Mouse (Mus musculus) lung, adult 10 weeks (tissue): ENCODE data around the gene Olfr1495. TPM values are rescaled to one million over a fixed set of nuclear protein-coding genes. Genes with fewer than 3 reads are reported as not detected.

Experiments used
- polyA plus RNA-seq: library from polyadenylated mRNA; stranded (reverse); fragments of 350-450 nt; fragmentation: Illumina TruSeq; extraction: RNeasy Lipid Tissue Mini Kit (QIAGEN cat#74804); gene quantifications from one replicate; pipeline ENCODE4 v1.2.3, GENCODE M21; 2014; ENCODE audit warnings: low read depth, low replicate concordance; ENCODE audit not compliant: insufficient read depth

Olfr1495 gene
- polyA plus RNA-seq, result not detected

DNA sequence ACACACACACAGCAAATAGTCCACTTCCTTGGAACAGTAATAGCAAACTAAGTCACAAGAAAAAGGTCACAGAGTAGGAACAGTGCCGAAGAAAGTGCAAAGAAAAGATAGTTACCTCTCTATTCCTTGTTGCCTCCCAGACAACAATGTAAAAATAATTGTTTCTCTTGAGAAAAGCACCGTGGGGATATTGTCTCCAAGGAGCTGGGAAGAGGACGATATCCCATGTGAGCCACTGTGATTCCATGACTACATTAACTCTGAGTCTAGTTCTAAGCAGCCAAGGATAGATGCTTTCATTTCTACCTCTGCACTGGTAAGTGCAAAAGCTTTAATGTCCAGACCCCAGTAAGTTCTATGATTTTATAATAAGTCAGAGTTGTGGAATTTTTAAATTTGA, at the start of gene Olfr1495:
TSS of gene Olfr1495 (plus strand) at position 301 of the 400 bp plus-strand sequence.

DNA sequence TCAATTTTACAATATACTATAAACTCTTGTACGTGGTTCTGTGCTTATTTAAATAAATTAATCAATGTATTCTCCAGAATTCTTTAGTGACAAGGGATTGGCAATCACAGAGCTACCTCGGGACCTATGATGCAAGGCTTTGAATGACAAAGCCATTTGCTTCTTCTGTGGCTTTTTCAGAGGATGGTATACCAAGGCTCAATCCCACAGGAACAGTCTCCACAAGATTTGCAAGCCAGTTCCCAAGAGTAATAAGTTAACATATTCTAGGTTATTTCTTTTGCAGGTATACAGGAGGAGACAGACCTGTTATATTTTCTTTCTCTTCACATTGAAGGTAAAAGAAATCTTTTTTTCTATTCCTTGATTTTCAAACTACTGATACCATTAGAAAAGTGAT, 41.4 kb upstream of the Olfr1495 start, which contains the start of gene Olfr1493-ps1:
TSS of gene Olfr1493-ps1 (plus strand) at position 301 of the 400 bp plus-strand sequence.

DNA sequence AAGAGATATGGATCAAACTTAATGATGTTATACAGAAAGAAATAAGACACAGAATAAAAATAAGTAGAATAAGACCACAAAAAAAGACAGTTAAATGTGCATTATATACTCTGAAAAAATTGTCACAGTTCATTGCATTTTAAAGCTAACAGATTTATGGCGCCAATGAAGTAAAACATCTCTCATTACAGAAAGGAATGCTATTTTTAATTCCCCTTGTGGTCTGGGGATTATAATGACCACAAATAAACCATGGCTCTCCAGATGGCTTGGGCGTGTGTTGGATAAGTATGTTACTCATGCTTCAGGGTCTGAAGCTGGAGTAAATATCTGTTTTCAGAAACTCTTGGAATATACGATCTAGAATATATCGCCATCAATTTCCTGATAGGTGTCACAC, 25.0 kb upstream of the Olfr1495 start, which contains the start of gene Olfr1494:
TSS of gene Olfr1494 (plus strand) at position 301 of the 400 bp plus-strand sequence.

DNA sequence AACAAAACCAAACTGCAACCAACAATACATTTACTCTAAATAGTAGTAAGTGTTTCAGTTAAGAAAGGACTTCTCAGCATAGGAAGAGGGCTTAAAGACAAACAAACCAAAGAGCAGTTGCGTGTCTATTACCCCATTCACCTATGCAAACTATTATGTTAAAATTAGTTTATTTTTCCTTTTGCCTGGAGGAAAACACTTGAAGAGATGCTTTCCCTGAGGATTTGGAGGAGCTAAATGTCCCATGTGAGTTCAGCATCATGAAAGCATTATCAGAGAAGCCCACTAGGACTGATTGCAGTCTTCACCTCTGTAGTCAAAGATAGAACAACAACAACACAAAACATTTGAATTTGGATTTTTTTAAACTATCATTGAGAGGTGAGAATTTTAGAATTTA, 13.2 kb downstream of the Olfr1495 start, which contains the start of gene Olfr1496:
TSS of gene Olfr1496 (plus strand) at position 301 of the 400 bp plus-strand sequence.

DNA sequence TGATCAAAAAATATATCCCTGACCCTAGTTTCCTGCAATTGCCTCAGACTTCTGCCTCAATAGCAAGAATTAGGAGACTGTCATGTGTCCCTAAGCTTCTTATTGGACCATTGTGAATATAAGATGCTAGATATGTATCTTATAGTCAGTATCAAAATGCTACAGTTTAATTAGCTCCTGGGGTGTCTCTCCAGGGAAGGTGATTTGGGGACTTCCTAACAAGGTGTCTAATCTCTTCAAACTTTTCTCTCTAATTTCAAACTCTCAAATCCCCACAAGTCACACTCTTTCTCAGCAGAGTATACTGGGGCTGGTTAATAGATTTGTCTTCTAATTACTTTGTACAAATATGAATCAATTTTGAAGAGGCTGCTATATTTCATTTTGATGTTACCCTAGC, 33.7 kb downstream of the Olfr1495 start, which contains the start of gene Olfr1497:
TSS of gene Olfr1497 (minus strand) at position 101 of the 400 bp plus-strand sequence.

DNA sequence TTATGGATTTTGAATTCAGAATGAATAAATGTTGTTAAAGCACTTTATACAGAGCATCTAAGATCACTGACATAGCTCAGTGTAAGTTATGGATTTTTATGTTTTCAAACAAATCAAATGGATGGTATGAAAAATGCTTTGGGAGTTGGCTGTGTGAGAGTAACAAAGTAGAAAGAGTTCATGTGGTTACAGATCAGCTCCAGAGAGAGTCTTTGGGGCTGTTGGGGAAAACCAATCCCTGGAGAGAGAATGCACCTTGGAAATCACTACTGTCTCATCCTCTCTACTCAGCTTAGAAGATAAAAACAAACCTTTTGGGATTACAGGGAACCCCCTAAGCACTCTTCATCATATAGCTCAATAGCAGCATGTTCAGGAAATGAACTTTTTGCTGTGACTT, 54.9 kb downstream of the Olfr1495 start, which contains the start of gene Olfr1499:
TSS of gene Olfr1499 (minus strand) at position 101 of the 400 bp plus-strand sequence.

Other genes with a start within 250 kb of the Olfr1495 start
- not detected for gene Olfr1480, start 236.7 kb upstream of the Olfr1495 start, polyA plus RNA-seq
- not detected for gene Olfr1484, start 181.1 kb upstream of the Olfr1495 start, polyA plus RNA-seq
- gene Olfr1487, start 147.2 kb upstream of the Olfr1495 start, polyA plus RNA-seq, result not detected
- gene Olfr1489, start 133.0 kb upstream of the Olfr1495 start, polyA plus RNA-seq, result not detected
- gene Olfr1490, start 113.5 kb upstream of the Olfr1495 start, polyA plus RNA-seq, result not detected
- gene Olfr1491, start 67.3 kb upstream of the Olfr1495 start, polyA plus RNA-seq, result not detected
- gene Olfr1493-ps1, start 41.3 kb upstream of the Olfr1495 start, polyA plus RNA-seq, result not detected
- gene Olfr1494, start 24.9 kb upstream of the Olfr1495 start, polyA plus RNA-seq, result not detected
- not detected for gene Olfr1496, start 13.3 kb downstream of the Olfr1495 start, polyA plus RNA-seq
- gene Olfr1497, start 33.6 kb downstream of the Olfr1495 start, polyA plus RNA-seq, result not detected
- gene Olfr1499, start 54.8 kb downstream of the Olfr1495 start, polyA plus RNA-seq, result not detected
- not detected for gene Olfr1500, start 65.9 kb downstream of the Olfr1495 start, polyA plus RNA-seq
- not detected for gene Olfr1501, start 86.1 kb downstream of the Olfr1495 start, polyA plus RNA-seq
- gene Olfr1502, start 97.2 kb downstream of the Olfr1495 start, polyA plus RNA-seq, result not detected
- gene Olfr1504, start 133.3 kb downstream of the Olfr1495 start, polyA plus RNA-seq, result not detected
- not detected for gene Olfr1505, start 148.9 kb downstream of the Olfr1495 start, polyA plus RNA-seq